Mouse (Mus musculus) gastrocnemius, postnatal 25 days (tissue): ENCODE measurements at regions not wholly inside any gene's neighbourhood (a gene's known extent, or its start where the extent isn't known, plus 50 kb on each side); places are given as distances from the start of the nearest gene placed in this dataset.

Source experiments
- DNase-seq: peaks from one replicate; pipeline ENCODE4 v3.0.0; 2022

- DNase-seq: no peak
Measured at GRCm38 (mm10) chr3:83553858-83554257, 212.3 kb upstream of the Sfrp2 start.

GRCm38 (mm10) chr3:83556788-83557515 lies 209.2 kb upstream of the Sfrp2 start:
- DNase-seq: no peak

GRCm38 (mm10) chr3:83562026-83562425 lies 204.1 kb upstream of the Sfrp2 start:
- DNase-seq: no peak

- no peak for DNase-seq
Measured at GRCm38 (mm10) chr3:83575526-83575925, 190.6 kb upstream of the Sfrp2 start.

- peak; percentile 68 for DNase-seq
Measured at GRCm38 (mm10) chr3:83576155-83576554, 190.0 kb upstream of the Sfrp2 start.

- DNase-seq: no peak
Measured at GRCm38 (mm10) chr3:83580766-83581165, 185.4 kb upstream of the Sfrp2 start.

GRCm38 (mm10) chr3:83582256-83582655 lies 183.9 kb upstream of the Sfrp2 start:
- DNase-seq: no peak

- DNase-seq: no peak
Measured at GRCm38 (mm10) chr3:83583071-83583672, 182.9 kb upstream of the Sfrp2 start.

GRCm38 (mm10) chr3:83586086-83586485 lies 180.0 kb upstream of the Sfrp2 start:
- DNase-seq: no peak

- no peak for DNase-seq
Measured at GRCm38 (mm10) chr3:83586551-83586950, 179.6 kb upstream of the Sfrp2 start.

GRCm38 (mm10) chr3:83589127-83589526 lies 177.0 kb upstream of the Sfrp2 start:
- no peak for DNase-seq

- DNase-seq: no peak
Measured at GRCm38 (mm10) chr3:83591206-83591605, 174.9 kb upstream of the Sfrp2 start.

GRCm38 (mm10) chr3:83593321-83593720 lies 172.8 kb upstream of the Sfrp2 start:
- DNase-seq: no peak

GRCm38 (mm10) chr3:83601506-83601905 lies 164.6 kb upstream of the Sfrp2 start:
- DNase-seq: no peak

- no peak for DNase-seq
Measured at GRCm38 (mm10) chr3:83609095-83609770, 156.9 kb upstream of the Sfrp2 start.

GRCm38 (mm10) chr3:83620435-83620834 lies 145.7 kb upstream of the Sfrp2 start:
- no peak for DNase-seq

GRCm38 (mm10) chr3:83633032-83633431 lies 133.1 kb upstream of the Sfrp2 start:
- no peak for DNase-seq

GRCm38 (mm10) chr3:83640433-83640832 lies 125.7 kb upstream of the Sfrp2 start:
- no peak for DNase-seq

- DNase-seq: no peak
Measured at GRCm38 (mm10) chr3:83663716-83664115, 102.4 kb upstream of the Sfrp2 start.

GRCm38 (mm10) chr3:83676147-83676546 lies 90.0 kb upstream of the Sfrp2 start:
- DNase-seq: no peak

- DNase-seq: no peak
Measured at GRCm38 (mm10) chr3:83686611-83687010, 79.5 kb upstream of the Sfrp2 start.

- DNase-seq: no peak
Measured at GRCm38 (mm10) chr3:83687503-83687902, 78.6 kb upstream of the Sfrp2 start.
